29 mouse cellular contexts compared by ENCODE assay signal in genomic region chr17:30061100-30061837, GRCm38 (mm10). TPM values are rescaled to one million over a fixed set of nuclear protein-coding genes. Genes with fewer than 3 reads are reported as not detected.
DNase-seq lines count a peak whose midpoint lies in the region; ATAC-seq lines count a peak whose summit lies in the region.
"Had no signal": no experiment of that assay in that cellular context is flagged by ENCODE, and none has a peak within 500 bp of the region (broad histone marks: within the 10 kb centered on the region; RNA-seq: fewer than 3 reads in every experiment).

No protein-coding gene starts in this region.

- H3K36me3 ChIP-seq in intestine, embryonic 15.5 days: no peaks in the 10 kb centered on the region
- H3K36me3 ChIP-seq: embryonic facial prominence, embryonic 15.5 days; heart, embryonic 12.5 days; heart, embryonic 15.5 days had no signal

- no peaks in the 10 kb centered on the region for H3K27me3 ChIP-seq in intestine, embryonic 15.5 days (replicated peaks)
- H3K27me3 ChIP-seq: CH12.LX; embryonic facial prominence, embryonic 12.5 days; embryonic facial prominence, embryonic 15.5 days; heart, embryonic 12.5 days; heart, embryonic 15.5 days had no signal

- no peak overlapping the region for H3K4me3 ChIP-seq in intestine, embryonic 15.5 days (replicated peaks)
- H3K4me3 ChIP-seq: embryonic facial prominence, embryonic 12.5 days; embryonic facial prominence, embryonic 15.5 days; gastrocnemius, adult 2 months; heart, embryonic 12.5 days; heart, embryonic 15.5 days had no signal

- no peak overlapping the region for H3K9ac ChIP-seq in intestine, embryonic 15.5 days
- H3K9ac ChIP-seq: embryonic facial prominence, embryonic 12.5 days; embryonic facial prominence, embryonic 15.5 days; forebrain, postnatal 0 days; heart, embryonic 12.5 days; heart, embryonic 15.5 days; hindbrain, embryonic 14.5 days had no signal

- no peaks in the 10 kb centered on the region for H3K9me3 ChIP-seq in intestine, embryonic 15.5 days
- H3K9me3 ChIP-seq: embryonic facial prominence, embryonic 12.5 days; embryonic facial prominence, embryonic 15.5 days; G1E; heart, embryonic 12.5 days; heart, embryonic 15.5 days had no signal

- peak; percentile 19 for DNase-seq in heart, adult 11 months
- DNase-seq in heart, postnatal 36 days: no peak
- DNase-seq in 416B (ENCODE audit: low read depth): peak; percentile 75
- DNase-seq in kidney, postnatal 36 days: no peak
- no peak for DNase-seq in embryo, embryonic 10 days (ENCODE audit: low spot score)
- DNase-seq: adrenal gland, adult 2 months; adrenal gland, postnatal 14 days; B cell, adult 2 months; cerebellum, adult 11-12 months; cerebellum, adult 8-10 months; cerebellum, postnatal 10 days; cerebellum, postnatal 36 days; forebrain, postnatal 0 days; gastrocnemius, adult 2 months; gastrocnemius, postnatal 14 days; heart, adult 18-20 months; heart, postnatal 10 days; heart, postnatal 4 days had no signal

- WGBS in intestine, embryonic 15.5 days: 57% methylated on average over 8 of the region's 8 CpGs

- intact Hi-C loops in heart, postnatal 36 days (cut with DNase I): no loop called here

- peaks cover 17% of the 10 kb centered on the region for H3K4me1 ChIP-seq in intestine, embryonic 15.5 days (replicated peaks)

- peak; percentile 88 for ATAC-seq in intestine, embryonic 15.5 days
- ATAC-seq: forebrain, embryonic 14.5 days; forebrain, postnatal 0 days; hindbrain, postnatal 0 days; inflammation-experienced regulatory T-cells, adult 6 months had no signal

- peak overlapping the region; percentile 24; the same call in 1 of the 2 replicates for H3K4me2 ChIP-seq in intestine, embryonic 15.5 days (replicated peaks)
- H3K4me2 ChIP-seq: embryonic facial prominence, embryonic 12.5 days; embryonic facial prominence, embryonic 15.5 days; heart, embryonic 12.5 days; heart, embryonic 15.5 days; hindbrain, embryonic 14.5 days had no signal

- H3K27ac ChIP-seq in intestine, embryonic 15.5 days: 0 out of 2 replicates have a peak overlapping the region, but pooled peaks have one; percentile 15
- H3K27ac ChIP-seq: embryonic facial prominence, embryonic 12.5 days; embryonic facial prominence, embryonic 15.5 days; gastrocnemius, adult 2 months; heart, embryonic 15.5 days; hindbrain, embryonic 14.5 days; hindbrain, postnatal 0 days had no signal

RNA-seq across cellular contexts. Expression of gene Zfand3, which starts 56.7 kb away (rescaled TPM):
- total RNA-seq in heart, postnatal 36 days (2021): 100 to 1,000 TPM; 134 to 142 TPM
- 43.0 and 47.5 TPM in 2 replicates for polyA plus RNA-seq in intestine, embryonic 15.5 days (2015; fragmentation: Nextera tagmentation; extraction: Ambion mirVana)

Comparison
In these comparisons a context has a peak if more than half of its experiments do, and no peak if none do; other contexts are left out.
1. DNase-seq: peak in heart, adult 11 months (single experiment) and 416B (single experiment); none in heart, postnatal 36 days (0 of 2), kidney, postnatal 36 days (0 of 2) and embryo, embryonic 10 days (single experiment).